Mouse (Mus musculus): Measurements from ENCODE around the gene Hpse2. TPM values are rescaled to one million over a fixed set of nuclear protein-coding genes. Genes with fewer than 3 reads are reported as not detected.
"Not testable (repeated sequence)": the region's sequence is repeated elsewhere in the genome, so short reads cannot be mapped to it uniquely, and the experiment has no call there.

Hpse2 gene
- polyA plus RNA-seq, 1 experiment from 2014 or later: 0.24 TPM

DNA sequence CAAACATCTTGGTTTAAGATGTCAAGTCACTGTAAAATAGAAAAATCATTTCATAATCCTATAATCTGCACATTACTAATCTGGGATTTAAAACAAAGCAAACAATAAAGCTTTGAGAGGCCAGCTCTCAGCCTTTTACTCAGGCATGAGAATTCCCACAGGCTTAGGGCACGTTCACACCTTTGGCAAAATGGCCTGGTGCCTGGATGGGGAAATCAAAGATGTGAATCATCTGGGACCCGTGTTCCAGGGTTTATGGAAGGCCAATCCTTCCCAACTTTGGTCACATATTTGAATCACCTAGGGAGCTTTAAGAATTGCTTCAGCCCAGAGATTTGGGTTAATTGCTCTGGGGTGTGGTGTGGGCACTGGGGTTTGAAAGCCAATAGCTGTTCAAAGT lies 590.3 kb downstream of the Hpse2 start:
- Histone ChIP-seq H3K27ac (ENCODE audit: low read length) (no peak overlapping the region), H3K4me2 (ENCODE audit: low read length) (no peak overlapping the region), H3K9ac (ENCODE audit: low read depth, low read length) (no peak overlapping the region), H3K4me1 (ENCODE audit: control insufficient read depth, insufficient read depth, low read length) (no peaks in the 10 kb centered on the region; the same call in 1 of the 2 replicates), H3K27me3 (ENCODE audit: control insufficient read depth, insufficient read depth, low read depth, low read length) (no peaks in the 10 kb centered on the region), H3K4me3 (ENCODE audit: low read depth, low read length) (no peak overlapping the region), H3K9me3 (replicated peaks; ENCODE audit: control insufficient read depth, low read length, poor library complexity, severe bottlenecking) (no peaks in the 10 kb centered on the region), H3K36me3 (ENCODE audit: control insufficient read depth, insufficient read depth, low read length) (no peaks in the 10 kb centered on the region)
- ATAC-seq: no peak
- WGBS: 56% methylated on average over 2 of the region's 2 CpGs

DNA sequence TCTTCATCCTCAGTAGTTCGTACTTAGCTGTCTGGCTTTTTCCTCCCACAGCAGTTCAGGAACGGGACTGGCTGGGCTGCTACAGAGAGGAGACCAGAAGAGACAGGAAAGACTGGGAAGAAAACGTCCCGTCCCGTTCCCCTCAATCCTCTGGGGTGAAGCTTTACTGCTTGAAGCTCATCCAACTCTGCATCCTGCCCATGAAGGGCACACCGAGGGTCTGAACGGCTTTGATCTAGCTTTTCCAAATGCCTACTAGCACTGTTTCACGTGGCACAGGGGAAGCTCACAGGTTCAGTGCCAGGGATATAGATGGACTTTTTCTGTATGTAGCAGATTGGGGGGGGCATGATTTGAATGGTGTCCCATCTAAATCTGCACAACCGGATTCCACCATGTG lies 592.4 kb downstream of the Hpse2 start:
- Histone ChIP-seq H3K4me1 (ENCODE audit: control insufficient read depth, insufficient read depth, low read length) (no peaks in the 10 kb centered on the region; the same call in 1 of the 2 replicates), H3K9me3 (replicated peaks; ENCODE audit: control insufficient read depth, low read length, poor library complexity, severe bottlenecking) (no peaks in the 10 kb centered on the region), H3K4me3 (ENCODE audit: low read depth, low read length) (peak overlapping the region; percentile 47; the same call in 1 of the 2 replicates), H3K27me3 (ENCODE audit: control insufficient read depth, insufficient read depth, low read depth, low read length) (no peaks in the 10 kb centered on the region), H3K36me3 (ENCODE audit: control insufficient read depth, insufficient read depth, low read length) (no peaks in the 10 kb centered on the region), H3K9ac (ENCODE audit: low read depth, low read length) (peak overlapping the region; percentile 73; the same call in 1 of the 2 replicates), H3K27ac (ENCODE audit: low read length) (no peak overlapping the region), H3K4me2 (ENCODE audit: low read length) (peak overlapping the region; percentile 93)
- 31% methylated on average over 9 of the region's 9 CpGs for WGBS
- no peak for ATAC-seq

GRCm38 (mm10) chr19:42794914-42795613 lies 593.1 kb downstream of the Hpse2 start:
- no peaks in the 10 kb centered on the region for H3K27me3 ChIP-seq (ENCODE audit: control insufficient read depth, insufficient read depth, low read depth, low read length)
- peak overlapping the region; percentile 47 for H3K4me3 ChIP-seq (ENCODE audit: low read depth, low read length)
- no peaks in the 10 kb centered on the region; the same call in 1 of the 2 replicates for H3K4me1 ChIP-seq (ENCODE audit: control insufficient read depth, insufficient read depth, low read length)
- ATAC-seq: peak; percentile 93
- peak overlapping the region; percentile 73 for H3K9ac ChIP-seq (ENCODE audit: low read depth, low read length)
- H3K36me3 ChIP-seq (ENCODE audit: control insufficient read depth, insufficient read depth, low read length): no peaks in the 10 kb centered on the region
- no peak overlapping the region for H3K27ac ChIP-seq (ENCODE audit: low read length)
- peak overlapping the region; percentile 93 for H3K4me2 ChIP-seq (ENCODE audit: low read length)
- H3K9me3 ChIP-seq (replicated peaks; ENCODE audit: control insufficient read depth, low read length, poor library complexity, severe bottlenecking): no peaks in the 10 kb centered on the region
- 3% methylated on average over 31 of the region's 31 CpGs for WGBS

DNA sequence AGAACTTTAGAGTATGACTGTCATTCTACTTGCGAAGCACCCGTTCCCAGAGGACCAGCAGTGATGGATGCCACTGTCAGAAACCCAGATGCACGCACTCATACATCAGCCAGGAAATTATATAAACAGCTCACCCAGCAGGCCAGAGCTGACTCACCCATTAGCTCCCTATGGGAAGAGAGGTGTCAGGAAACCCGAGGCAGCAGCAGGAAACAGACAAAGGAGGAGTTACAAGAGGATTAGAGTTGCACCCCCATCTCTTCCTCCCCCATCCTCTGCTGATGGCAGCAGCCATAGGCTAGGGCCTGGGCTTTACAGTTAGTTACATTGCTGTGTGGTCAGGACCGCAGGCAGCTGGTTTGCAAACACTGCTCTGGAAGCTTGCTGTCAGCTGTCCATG lies 599.8 kb downstream of the Hpse2 start:
- H3K27ac ChIP-seq (ENCODE audit: low read length): no peak overlapping the region
- no peaks in the 10 kb centered on the region for H3K27me3 ChIP-seq (ENCODE audit: control insufficient read depth, insufficient read depth, low read depth, low read length)
- H3K4me1 ChIP-seq (ENCODE audit: control insufficient read depth, insufficient read depth, low read length): peaks cover 12% of the 10 kb centered on the region
- no peaks in the 10 kb centered on the region for H3K9me3 ChIP-seq (replicated peaks; ENCODE audit: control insufficient read depth, low read length, poor library complexity, severe bottlenecking)
- WGBS: 53% methylated on average over 5 of the region's 5 CpGs
- H3K9ac ChIP-seq (ENCODE audit: low read depth, low read length): no peak overlapping the region
- no peaks in the 10 kb centered on the region for H3K36me3 ChIP-seq (ENCODE audit: control insufficient read depth, insufficient read depth, low read length)
- H3K4me2 ChIP-seq (ENCODE audit: low read length): no peak overlapping the region
- H3K4me3 ChIP-seq (ENCODE audit: low read depth, low read length): no peak overlapping the region
- ATAC-seq: no peak

DNA sequence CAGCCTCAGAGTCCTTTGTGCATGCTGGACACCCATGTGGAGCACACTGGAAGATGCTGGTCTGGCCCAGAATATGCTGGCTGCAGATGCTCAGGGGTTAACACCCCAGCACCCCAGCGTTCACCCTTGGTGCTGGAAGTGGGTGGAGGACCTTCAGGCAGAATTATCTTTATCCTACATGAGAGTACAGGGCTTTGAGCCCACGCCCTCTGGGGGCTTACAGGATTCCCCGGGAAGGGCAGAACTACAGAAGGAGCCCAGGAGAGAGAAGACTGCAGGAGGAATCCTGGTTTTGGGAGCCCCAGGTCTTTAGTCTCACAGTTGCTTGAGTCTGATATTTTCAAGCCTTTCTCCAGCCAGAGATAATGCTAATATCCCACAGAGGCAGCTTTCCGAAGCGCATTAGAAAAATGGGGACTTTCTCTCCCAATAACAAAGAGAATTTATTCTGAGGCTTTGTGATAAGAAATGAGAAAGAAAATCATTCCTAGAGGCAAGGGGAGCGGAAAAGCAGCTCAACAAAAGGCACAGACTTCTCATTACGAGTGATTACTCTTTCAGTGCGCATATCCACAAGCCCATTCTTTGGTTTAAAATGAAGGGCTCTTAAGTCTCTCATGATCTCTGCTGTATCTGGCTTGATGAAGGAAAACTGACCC lies 602.5 kb downstream of the Hpse2 start:
- peaks cover 12% of the 10 kb centered on the region for H3K4me1 ChIP-seq (ENCODE audit: control insufficient read depth, insufficient read depth, low read length)
- no peaks in the 10 kb centered on the region for H3K36me3 ChIP-seq (ENCODE audit: control insufficient read depth, insufficient read depth, low read length)
- peak overlapping the region; percentile 42 for H3K9ac ChIP-seq (ENCODE audit: low read depth, low read length)
- no peaks in the 10 kb centered on the region for H3K9me3 ChIP-seq (replicated peaks; ENCODE audit: control insufficient read depth, low read length, poor library complexity, severe bottlenecking)
- no peak overlapping the region for H3K4me3 ChIP-seq (ENCODE audit: low read depth, low read length)
- peak overlapping the region; percentile 31 for H3K4me2 ChIP-seq (ENCODE audit: low read length)
- no peaks in the 10 kb centered on the region for H3K27me3 ChIP-seq (ENCODE audit: control insufficient read depth, insufficient read depth, low read depth, low read length)
- H3K27ac ChIP-seq (ENCODE audit: low read length): peak overlapping the region; percentile 79
- peak; percentile 55 for ATAC-seq
- 17% methylated on average over 8 of the region's 8 CpGs for WGBS

DNA sequence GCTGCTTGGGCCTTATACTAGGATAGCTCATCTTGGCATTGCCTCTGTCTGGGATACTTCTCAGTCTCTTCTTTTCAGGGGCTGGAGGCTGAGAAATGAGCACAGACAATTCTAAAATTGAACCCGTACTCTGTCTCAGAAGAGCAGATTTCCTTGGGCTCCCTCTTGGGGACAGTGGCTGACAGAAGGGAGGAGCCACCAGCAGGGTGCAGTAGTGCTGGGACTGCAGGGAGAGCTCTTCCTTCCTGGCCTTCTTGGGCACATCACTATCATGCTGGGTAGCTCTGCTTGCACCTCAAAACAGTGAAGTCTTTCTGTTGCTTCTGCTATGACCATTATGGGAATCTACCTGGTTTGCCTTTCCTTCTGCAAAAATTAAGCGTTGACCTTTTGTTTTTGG lies 603.0 kb downstream of the Hpse2 start:
- no peak overlapping the region for H3K9ac ChIP-seq (ENCODE audit: low read depth, low read length)
- WGBS: 22% methylated on average over 2 of the region's 2 CpGs
- peaks cover 12% of the 10 kb centered on the region for H3K4me1 ChIP-seq (ENCODE audit: control insufficient read depth, insufficient read depth, low read length)
- no peak overlapping the region for H3K4me3 ChIP-seq (ENCODE audit: low read depth, low read length)
- ATAC-seq: no peak
- no peaks in the 10 kb centered on the region for H3K36me3 ChIP-seq (ENCODE audit: control insufficient read depth, insufficient read depth, low read length)
- no peaks in the 10 kb centered on the region for H3K27me3 ChIP-seq (ENCODE audit: control insufficient read depth, insufficient read depth, low read depth, low read length)
- H3K9me3 ChIP-seq (replicated peaks; ENCODE audit: control insufficient read depth, low read length, poor library complexity, severe bottlenecking): no peaks in the 10 kb centered on the region
- H3K27ac ChIP-seq (ENCODE audit: low read length): peak overlapping the region; percentile 79
- no peak overlapping the region for H3K4me2 ChIP-seq (ENCODE audit: low read length)

DNA sequence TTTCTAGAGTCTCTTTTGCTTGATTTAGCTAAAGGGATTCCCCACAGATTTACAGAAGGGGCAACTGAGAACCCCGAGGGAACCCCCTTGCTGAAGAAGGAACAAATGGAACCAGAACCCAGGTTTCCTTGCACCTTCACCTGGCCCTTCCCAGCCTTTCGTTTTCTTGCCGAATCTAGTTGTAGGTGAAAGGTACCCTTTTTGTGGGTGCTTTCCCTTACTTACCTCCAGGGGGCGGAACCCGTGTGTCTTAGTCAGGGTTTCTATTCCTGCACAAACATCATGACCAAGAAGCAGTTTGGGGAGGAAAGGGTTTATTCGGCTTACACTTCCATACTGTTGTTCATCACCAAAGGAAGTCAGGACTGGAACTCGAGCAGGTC lies 608.0 kb downstream of the Hpse2 start:
- Histone ChIP-seq H3K9ac (ENCODE audit: low read depth, low read length) (peak overlapping the region; percentile 76), H3K4me3 (ENCODE audit: low read depth, low read length) (peak overlapping the region; percentile 63), H3K4me2 (ENCODE audit: low read length) (peak overlapping the region; percentile 80), H3K27ac (ENCODE audit: low read length) (peak overlapping the region; percentile 88)
- not testable (repeated sequence) for H3K9me3 ChIP-seq (replicated peaks; ENCODE audit: control insufficient read depth, low read length, poor library complexity, severe bottlenecking); H3K27me3 ChIP-seq (ENCODE audit: control insufficient read depth, insufficient read depth, low read depth, low read length); H3K36me3 ChIP-seq (ENCODE audit: control insufficient read depth, insufficient read depth, low read length); H3K4me1 ChIP-seq (ENCODE audit: control insufficient read depth, insufficient read depth, low read length); ATAC-seq
- 63% methylated on average over 7 of the region's 7 CpGs for WGBS

DNA sequence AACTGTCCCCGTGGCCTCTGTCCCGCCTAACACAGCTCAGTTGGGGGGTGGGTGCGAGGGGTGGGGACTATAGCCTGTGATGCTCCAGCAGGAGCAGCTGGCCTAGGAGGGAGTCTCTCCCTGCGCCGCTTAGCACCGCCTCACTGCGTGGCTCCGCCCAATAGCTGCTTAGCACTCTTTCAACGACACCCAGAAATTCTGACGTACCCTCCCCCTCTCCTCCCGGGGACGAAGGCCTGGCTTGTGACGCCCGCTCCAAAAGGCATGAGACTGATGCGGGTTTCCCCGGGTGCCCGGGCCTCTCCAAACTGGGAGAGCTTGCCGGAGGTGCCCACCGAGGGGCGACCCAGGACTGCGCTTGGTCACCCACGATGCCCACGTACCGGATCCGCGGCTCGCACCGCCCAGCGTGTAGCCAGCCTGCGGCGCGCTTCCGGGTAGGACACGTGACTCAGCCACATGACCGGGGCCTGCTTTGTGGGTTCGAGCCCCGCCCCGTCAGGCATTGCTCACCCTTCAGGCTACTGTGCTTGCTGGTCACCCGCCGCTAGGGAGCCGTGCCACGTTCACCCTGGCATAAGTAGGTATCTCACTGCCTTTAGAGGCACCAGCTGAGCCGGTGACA lies 608.5 kb downstream of the Hpse2 start, which contains the start of gene Hps1:
TSS of gene Hps1 (minus strand) at position 448 of the 625 bp plus-strand sequence.
- Histone ChIP-seq H3K36me3 (ENCODE audit: control insufficient read depth, insufficient read depth, low read length) (no peaks in the 10 kb centered on the region), H3K9me3 (replicated peaks; ENCODE audit: control insufficient read depth, low read length, poor library complexity, severe bottlenecking) (no peaks in the 10 kb centered on the region), H3K4me3 (ENCODE audit: low read depth, low read length) (peak within 1 kb of the TSS; percentile 63), H3K27ac (ENCODE audit: low read length) (peak within 1 kb of the TSS; percentile 88), H3K4me2 (ENCODE audit: low read length) (peak within 1 kb of the TSS; percentile 80), H3K9ac (ENCODE audit: low read depth, low read length) (peak within 1 kb of the TSS; percentile 76), H3K27me3 (ENCODE audit: control insufficient read depth, insufficient read depth, low read depth, low read length) (no peaks in the 10 kb centered on the region), H3K4me1 (ENCODE audit: control insufficient read depth, insufficient read depth, low read length) (no peaks in the 10 kb centered on the region; the same call in 1 of the 2 replicates)
- ATAC-seq: peak; percentile 98
- WGBS: under 1% methylated on average over 41 of the region's 43 CpGs

DNA sequence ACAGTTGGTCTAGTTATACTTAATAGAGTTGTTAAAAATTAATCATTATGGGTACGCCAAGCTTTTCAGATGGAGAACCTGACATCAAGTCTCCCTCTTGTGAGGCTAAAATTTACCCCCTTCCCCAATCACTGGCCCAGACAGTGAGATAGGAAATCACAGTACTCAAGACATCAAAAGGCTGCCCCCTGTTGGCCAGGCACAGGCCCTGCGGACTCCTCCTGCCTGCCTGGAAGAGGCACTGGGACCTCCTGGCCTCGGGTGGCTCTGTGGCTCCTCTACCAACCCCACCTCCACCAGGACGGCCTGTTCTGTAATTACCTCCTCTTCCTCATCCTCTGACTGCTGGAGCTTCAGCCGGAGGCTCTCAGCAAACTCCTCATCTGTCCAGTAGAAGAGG lies 610.4 kb downstream of the Hpse2 start:
- Histone ChIP-seq H3K4me3 (ENCODE audit: low read depth, low read length) (no peak overlapping the region), H3K9me3 (replicated peaks; ENCODE audit: control insufficient read depth, low read length, poor library complexity, severe bottlenecking) (no peaks in the 10 kb centered on the region), H3K4me2 (ENCODE audit: low read length) (no peak overlapping the region), H3K9ac (ENCODE audit: low read depth, low read length) (no peak overlapping the region), H3K4me1 (ENCODE audit: control insufficient read depth, insufficient read depth, low read length) (no peaks in the 10 kb centered on the region; the same call in 1 of the 2 replicates), H3K27ac (ENCODE audit: low read length) (no peak overlapping the region), H3K36me3 (ENCODE audit: control insufficient read depth, insufficient read depth, low read length) (no peaks in the 10 kb centered on the region), H3K27me3 (ENCODE audit: control insufficient read depth, insufficient read depth, low read depth, low read length) (no peaks in the 10 kb centered on the region)
- WGBS: 90% methylated on average over 5 of the region's 5 CpGs
- ATAC-seq: no peak
